ENCODE assay signal across 8 mouse cellular contexts in the genomic region with DNA sequence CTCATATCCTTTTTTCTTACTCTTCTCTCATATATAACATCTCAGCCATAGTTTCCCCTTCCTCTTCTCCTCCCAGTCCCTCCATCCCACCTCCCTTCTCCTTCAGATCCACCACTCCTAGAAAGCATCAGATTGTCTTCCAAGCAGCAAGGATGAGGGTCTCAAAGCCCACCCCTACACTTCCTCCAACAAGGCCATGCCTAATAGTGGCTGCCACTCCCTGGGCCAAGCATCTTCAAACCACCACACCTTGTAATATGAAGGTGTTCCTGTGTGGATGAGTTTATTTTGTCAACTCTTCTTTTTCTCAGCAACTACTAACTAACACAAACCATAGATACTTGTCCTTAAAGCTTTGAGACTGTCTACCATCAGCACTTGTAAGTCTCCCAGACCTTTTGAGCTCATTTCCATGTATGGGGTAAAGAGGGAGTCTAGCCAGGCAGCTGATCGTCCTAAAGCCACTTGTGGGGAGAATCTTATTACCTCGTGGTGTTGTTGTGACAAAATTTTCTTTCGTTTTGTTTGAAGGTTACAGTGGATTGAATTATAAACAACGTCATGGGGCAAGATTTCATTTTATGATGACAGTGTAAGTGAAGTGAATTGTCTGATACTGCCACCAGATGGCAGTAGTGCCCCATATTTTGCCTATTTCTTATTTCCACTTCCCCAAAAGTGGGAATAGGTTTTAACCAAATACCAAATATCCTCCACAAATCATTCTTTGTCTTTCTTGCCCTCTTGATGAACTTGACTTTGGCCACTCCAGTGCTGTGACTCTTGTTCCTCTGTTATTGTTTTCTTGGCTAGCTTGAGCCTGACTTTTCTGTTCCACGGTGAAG. TPM values are rescaled to one million over a fixed set of nuclear protein-coding genes. Genes with fewer than 3 reads are reported as not detected.
DNase-seq lines count a peak whose midpoint lies in the region; ATAC-seq and TF ChIP-seq lines count a peak whose summit lies in the region.
"Had no signal": no experiment of that assay in that cellular context is flagged by ENCODE, and none has a peak within 500 bp of the region (broad histone marks: within the 10 kb centered on the region; RNA-seq: fewer than 3 reads in every experiment).

No protein-coding gene starts in this region.

- no peaks in the 10 kb centered on the region for H3K9me3 ChIP-seq in ES-Bruce4 (replicated peaks; ENCODE audit: control insufficient read depth, insufficient read depth, low read length, poor library complexity, severe bottlenecking)
- H3K9me3 ChIP-seq in forebrain, embryonic 15.5 days: no peaks in the 10 kb centered on the region
- H3K9me3 ChIP-seq in limb, embryonic 13.5 days: no peaks in the 10 kb centered on the region
- H3K9me3 ChIP-seq: stomach, embryonic 15.5 days had no signal

- 18% methylated on average over 5 of the region's 5 CpGs for WGBS in forebrain, embryonic 15.5 days
- WGBS in limb, embryonic 13.5 days: 15% methylated on average over 5 of the region's 5 CpGs

- peak; percentile 19 for TF ChIP-seq CTCF in ES-Bruce4 (IDR thresholded peaks at IDR 0.05; ENCODE audit: low read depth, low read length)

- H3K36me3 ChIP-seq in ES-Bruce4 (ENCODE audit: control insufficient read depth, insufficient read depth, low read length, poor library complexity, severe bottlenecking): no peaks in the 10 kb centered on the region
- peaks cover 5% of the 10 kb centered on the region for H3K36me3 ChIP-seq in forebrain, embryonic 15.5 days
- peaks cover 16% of the 10 kb centered on the region for H3K36me3 ChIP-seq in limb, embryonic 13.5 days

- H3K27ac ChIP-seq in ES-Bruce4 (ENCODE audit: insufficient read depth, low read length): no peak overlapping the region
- no peak overlapping the region for H3K27ac ChIP-seq in forebrain, embryonic 15.5 days (replicated peaks)
- H3K27ac ChIP-seq in limb, embryonic 13.5 days: no peak overlapping the region
- H3K27ac ChIP-seq: stomach, embryonic 15.5 days had no signal

- peak; percentile 76 to 77 for DNase-seq in B cell, adult 2 months
- DNase-seq in cerebellum, adult 11-12 months: peak; percentile 45
- DNase-seq in hindlimb bud, embryonic 11.5 days (ENCODE audit: extremely low spot score, low read depth, low spot score): peak; percentile 79
- DNase-seq in natural killer cell, adult 2 months (ENCODE audit: low spot score in 2 of 2): peak; percentile 27 to 52

- 0 out of 2 replicates have a peak, but pooled peaks have one; percentile 58 for ATAC-seq in forebrain, embryonic 15.5 days (replicated peaks)
- ATAC-seq in limb, embryonic 13.5 days (ENCODE audit: low FRiP score, low read depth): peak; percentile 29; the same call in 1 of the 2 replicates

- no peak overlapping the region for H3K4me3 ChIP-seq in ES-Bruce4 (ENCODE audit: low read depth, low read length)
- no peak overlapping the region for H3K4me3 ChIP-seq in forebrain, embryonic 15.5 days
- no peak overlapping the region for H3K4me3 ChIP-seq in limb, embryonic 13.5 days
- H3K4me3 ChIP-seq: stomach, embryonic 15.5 days had no signal

- no peaks in the 10 kb centered on the region for H3K4me1 ChIP-seq in ES-Bruce4 (ENCODE audit: control insufficient read depth, insufficient read depth, low read length)
- H3K4me1 ChIP-seq in forebrain, embryonic 15.5 days: peaks cover 6% of the 10 kb centered on the region
- peaks cover 32% of the 10 kb centered on the region for H3K4me1 ChIP-seq in limb, embryonic 13.5 days
- H3K4me1 ChIP-seq: stomach, embryonic 15.5 days had no signal

- no peaks in the 10 kb centered on the region for H3K27me3 ChIP-seq in ES-Bruce4 (ENCODE audit: control insufficient read depth, insufficient read depth, low read length, poor library complexity, severe bottlenecking)
- no peaks in the 10 kb centered on the region for H3K27me3 ChIP-seq in forebrain, embryonic 15.5 days
- no peaks in the 10 kb centered on the region for H3K27me3 ChIP-seq in limb, embryonic 13.5 days
- H3K27me3 ChIP-seq: stomach, embryonic 15.5 days had no signal

- TF ChIP-seq POLR2A in ES-Bruce4 (IDR thresholded peaks at IDR 0.05; ENCODE audit: insufficient read depth, low read length): no peak

- no peak overlapping the region for H3K9ac ChIP-seq in ES-Bruce4 (ENCODE audit: low read depth, poor library complexity, severe bottlenecking)
- no peak overlapping the region for H3K9ac ChIP-seq in forebrain, embryonic 15.5 days (replicated peaks)
- H3K9ac ChIP-seq in limb, embryonic 13.5 days: no peak overlapping the region
- H3K9ac ChIP-seq: stomach, embryonic 15.5 days had no signal

- no peak overlapping the region for H3K4me2 ChIP-seq in forebrain, embryonic 15.5 days (replicated peaks)
- no peak overlapping the region for H3K4me2 ChIP-seq in limb, embryonic 13.5 days (replicated peaks)
- H3K4me2 ChIP-seq: stomach, embryonic 15.5 days had no signal

- TF ChIP-seq EP300 in ES-Bruce4 (IDR thresholded peaks at IDR 0.05; ENCODE audit: insufficient read depth, low read depth, low read length): no peak

RNA-seq across cellular contexts. Expression of gene Rpusd4, which starts 14.6 kb away (rescaled TPM):
- 21.4 and 26.0 TPM in 2 replicates for polyA plus RNA-seq in ES-Bruce4 (2011; ENCODE audit: insufficient read depth, insufficient read length, low read depth, missing spikeins)
- 20.3 and 23.6 TPM in 2 replicates for polyA plus RNA-seq in forebrain, embryonic 15.5 days (2015; fragmentation: Nextera tagmentation; extraction: Ambion mirVana)
- 29.6 and 31.9 TPM in 2 replicates for polyA plus RNA-seq in limb, embryonic 13.5 days (2015; fragmentation: Nextera tagmentation; extraction: Ambion mirVana)

RNA-seq across cellular contexts. Expression of gene Fam118b, which starts 14.6 kb away (rescaled TPM):
- 32.1 and 34.5 TPM in 2 replicates for polyA plus RNA-seq in ES-Bruce4 (2011; ENCODE audit: insufficient read depth, insufficient read length, low read depth, missing spikeins)
- 85.3 and 92.9 TPM in 2 replicates for polyA plus RNA-seq in forebrain, embryonic 15.5 days (2015; fragmentation: Nextera tagmentation; extraction: Ambion mirVana)
- polyA plus RNA-seq in limb, embryonic 13.5 days (2015; fragmentation: Nextera tagmentation; extraction: Ambion mirVana): 54.2 and 58.2 TPM in 2 replicates
